Mouse (Mus musculus) cerebellum, postnatal 25 days (tissue): Measurements from ENCODE around the gene Zfp750.

ENCODE experiments used
- DNase-seq, 2 experiments: peaks; one replicate each; pipeline ENCODE4 v3.0.0; 2021; ENCODE audit warnings: mixed read lengths in 2 of 2

The Zfp750 gene

GRCm38 (mm10) chr11:121467408-121467807, 51.7 kb downstream of the Zfp750 start:
- no peak for DNase-seq
